Mouse (Mus musculus) intestine, embryonic 14.5 days (tissue): Measurements from ENCODE around the gene Zfp663. TPM values are rescaled to one million over a fixed set of nuclear protein-coding genes. Genes with fewer than 3 reads are reported as not detected.

Source experiments
- ATAC-seq: fragments of 200-750 bp; cut with Nextera tagmentation; replicated peaks from 2 replicates; pipeline ENCODE4 v1.8.0; 2017; ENCODE audit warnings: low read depth, moderate number of reproducible peaks, moderate TSS enrichment, moderate library complexity; ENCODE audit not compliant: low FRiP score, low TSS enrichment
- DNase-seq: peaks from one replicate; pipeline ENCODE4 v3.0.0-alpha.2; 2018; ENCODE audit warnings: low spot score
- H3K27ac ChIP-seq: fragments of 300-500 bp; sonication (generic); 2 replicates; pipeline ENCODE4 v1.5.1; 2014; ENCODE audit warnings: low read depth, mild to moderate bottlenecking, control low read depth
- H3K27me3 ChIP-seq: fragments of 300-500 bp; sonication (generic); replicated peaks from 2 replicates; pipeline ENCODE4 v1.6.1; 2014; ENCODE audit warnings: low read length, control low read depth; ENCODE audit not compliant: control insufficient read depth, insufficient read depth
- H3K36me3 ChIP-seq: fragments of 300-500 bp; sonication (generic); 2 replicates; pipeline ENCODE4 v1.6.1; 2014; ENCODE audit warnings: low read length, control low read depth; ENCODE audit not compliant: control insufficient read depth, insufficient read depth
- H3K4me1 ChIP-seq: fragments of 300-500 bp; sonication (generic); replicated peaks from 2 replicates; pipeline ENCODE4 v1.6.1; 2014; ENCODE audit warnings: low read length, control low read depth, mixed read lengths; ENCODE audit not compliant: control insufficient read depth, insufficient read depth
- H3K4me2 ChIP-seq: fragments of 300-500 bp; sonication (generic); 2 replicates; pipeline ENCODE4 v1.6.1; 2014; ENCODE audit warnings: low read length
- H3K4me3 ChIP-seq: fragments of 300-500 bp; sonication (generic); 2 replicates; pipeline ENCODE4 v1.5.1; 2014; ENCODE audit warnings: low read depth, low read length, control low read depth, mixed read lengths
- H3K9ac ChIP-seq: fragments of 300-500 bp; sonication (generic); 2 replicates; pipeline ENCODE4 v1.6.1; 2014; ENCODE audit warnings: mild to moderate bottlenecking, low read length
- H3K9me3 ChIP-seq: fragments of 300-500 bp; sonication (generic); 2 replicates; pipeline ENCODE4 v1.6.1; 2016; ENCODE audit warnings: low read length, control low read depth; ENCODE audit not compliant: control insufficient read depth
- WGBS: fragments of 180-500 bp; shearing (Covaris S2); extraction: QIAGEN DNeasy Blood & Tissue Kit; methylation state at CpG from one replicate; pipeline ENCODE4 v1.1.7; 2014; 5-methylcytosine and 5-hydroxymethylcytosine counted together
- polyA plus RNA-seq: library from polyadenylated mRNA; unstranded; fragments of >200 nt; fragmentation: Nextera tagmentation; extraction: Ambion mirVana; gene quantifications from 2 replicates; pipeline ENCODE4 v1.2.1, GENCODE M21; 2014

Zfp663 gene
- polyA plus RNA-seq, 1 experiment from 2014 or later = 0.72 TPM

DNA sequence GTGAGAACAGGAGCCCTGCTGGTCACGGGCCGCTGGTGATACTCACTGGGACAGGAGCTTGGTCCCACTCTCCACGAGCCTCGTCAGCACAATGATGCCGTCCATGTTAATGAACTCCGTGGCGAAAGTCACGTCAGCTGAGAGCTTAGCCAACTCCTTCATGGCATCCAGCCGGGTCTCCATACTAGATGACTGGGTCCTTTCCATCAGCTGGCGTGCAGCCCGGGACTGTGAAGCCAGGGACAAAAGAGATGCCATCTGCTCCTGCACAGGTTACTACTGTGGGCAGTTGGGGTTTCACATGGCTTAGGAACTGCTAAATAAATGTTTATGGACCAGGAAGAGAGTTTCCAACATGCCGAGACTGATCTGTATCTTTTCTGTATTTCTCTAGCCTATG is 57.0 kb downstream of the Zfp663 start:
- no peak overlapping the region for H3K4me2 ChIP-seq
- H3K4me1 ChIP-seq = peaks cover 4% of the 10 kb centered on the region; the same call in 1 of the 2 replicates
- H3K4me3 ChIP-seq = no peak overlapping the region
- no peaks in the 10 kb centered on the region for H3K27me3 ChIP-seq
- no peak overlapping the region for H3K9ac ChIP-seq
- H3K36me3 ChIP-seq = peaks cover 93% of the 10 kb centered on the region
- DNase-seq (no peak), ATAC-seq (no peak)
- 89% methylated on average over 12 of the region's 12 CpGs for WGBS
- H3K9me3 ChIP-seq = no peaks in the 10 kb centered on the region
- H3K27ac ChIP-seq = no peak overlapping the region

DNA sequence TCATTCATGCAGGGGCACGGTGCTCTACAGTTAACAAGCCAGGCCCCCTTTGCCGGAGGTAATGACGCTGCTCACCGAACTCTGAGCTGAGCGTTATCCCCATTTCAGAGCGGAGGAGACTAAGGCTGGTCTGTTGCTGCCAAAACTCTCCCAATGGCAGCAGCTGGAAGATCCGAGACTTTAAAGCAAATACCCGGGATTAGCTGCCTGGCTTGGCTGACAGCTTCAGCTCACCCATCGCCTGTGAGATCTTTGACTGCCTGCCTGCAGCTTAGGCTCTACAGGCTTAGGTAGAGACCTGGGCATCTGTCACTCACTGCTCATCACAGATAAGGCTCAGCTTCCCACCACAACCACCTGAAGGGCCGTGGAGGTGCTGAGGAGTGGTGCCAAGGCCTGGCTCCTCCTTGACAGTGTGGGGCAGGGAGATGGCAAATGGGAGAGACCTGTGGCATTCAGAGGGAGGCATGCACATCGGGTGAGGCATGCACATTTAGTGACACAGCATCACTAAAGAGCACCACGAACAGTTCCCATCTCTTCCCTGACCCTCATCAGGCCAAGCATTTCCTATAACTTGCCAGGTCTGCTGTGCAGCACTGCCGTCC is 57.6 kb downstream of the Zfp663 start:
- DNase-seq = no peak
- Histone ChIP-seq H3K4me2 (no peak overlapping the region), H3K27me3 (no peaks in the 10 kb centered on the region), H3K9ac (no peak overlapping the region), H3K36me3 (peaks cover 90% of the 10 kb centered on the region), H3K9me3 (no peaks in the 10 kb centered on the region), H3K27ac (no peak overlapping the region), H3K4me1 (no peaks in the 10 kb centered on the region), H3K4me3 (no peak overlapping the region)
- no peak for ATAC-seq
- 77% methylated on average over 13 of the region's 13 CpGs for WGBS

DNA sequence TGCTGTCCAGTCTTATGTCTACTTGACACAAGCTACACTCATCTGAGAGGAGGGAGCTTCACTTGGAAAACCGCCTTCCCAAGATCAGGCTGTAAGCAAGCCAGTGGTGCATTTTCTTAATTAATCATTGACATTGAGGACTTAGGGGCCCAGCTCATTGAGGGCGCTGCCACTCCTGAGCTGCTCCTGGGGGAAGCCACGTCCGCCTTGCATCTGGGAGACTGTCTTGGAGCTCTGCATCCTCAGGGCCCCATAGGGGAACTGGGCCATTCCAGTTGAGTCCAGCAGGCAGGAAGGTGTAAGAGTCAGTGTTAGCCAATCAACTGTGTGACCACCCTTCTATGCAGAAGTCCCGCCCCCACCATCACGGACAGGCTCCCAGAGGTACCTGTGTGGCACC is 60.7 kb downstream of the Zfp663 start:
- no peak overlapping the region for H3K27ac ChIP-seq
- H3K36me3 ChIP-seq = peaks cover 88% of the 10 kb centered on the region
- H3K4me2 ChIP-seq = no peak overlapping the region
- H3K4me3 ChIP-seq = no peak overlapping the region
- no peak overlapping the region for H3K9ac ChIP-seq
- DNase-seq = no peak
- no peaks in the 10 kb centered on the region for H3K4me1 ChIP-seq
- 80% methylated on average over 6 of the region's 6 CpGs for WGBS
- ATAC-seq = no peak; the same call in 1 of the 2 replicates
- no peaks in the 10 kb centered on the region for H3K27me3 ChIP-seq
- no peaks in the 10 kb centered on the region for H3K9me3 ChIP-seq

DNA sequence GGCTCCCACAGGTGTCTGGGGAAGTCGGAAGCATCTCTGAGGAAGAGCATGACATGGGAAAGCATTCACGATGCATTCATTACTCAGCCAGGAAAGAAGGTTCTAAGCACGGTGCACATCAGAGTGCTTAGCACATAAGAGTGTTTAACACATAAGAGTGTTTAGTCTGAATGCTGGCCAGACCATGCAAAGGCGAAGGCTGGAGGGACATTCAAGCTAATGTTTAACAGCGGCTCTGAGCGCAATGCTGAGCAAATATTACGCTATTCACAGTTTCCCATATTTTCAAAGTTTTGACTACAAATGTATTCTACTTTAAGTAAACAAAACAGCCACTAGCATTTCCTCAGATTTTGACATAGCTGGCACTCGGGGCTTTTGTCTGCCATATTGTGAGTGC is 63.1 kb downstream of the Zfp663 start:
- Histone ChIP-seq H3K9ac (no peak overlapping the region), H3K36me3 (peaks cover 84% of the 10 kb centered on the region), H3K4me3 (no peak overlapping the region), H3K27me3 (no peaks in the 10 kb centered on the region), H3K4me1 (no peaks in the 10 kb centered on the region), H3K4me2 (no peak overlapping the region), H3K27ac (no peak overlapping the region), H3K9me3 (no peaks in the 10 kb centered on the region)
- ATAC-seq (no peak), DNase-seq (no peak)
- WGBS = 79% methylated on average over 8 of the region's 8 CpGs

DNA sequence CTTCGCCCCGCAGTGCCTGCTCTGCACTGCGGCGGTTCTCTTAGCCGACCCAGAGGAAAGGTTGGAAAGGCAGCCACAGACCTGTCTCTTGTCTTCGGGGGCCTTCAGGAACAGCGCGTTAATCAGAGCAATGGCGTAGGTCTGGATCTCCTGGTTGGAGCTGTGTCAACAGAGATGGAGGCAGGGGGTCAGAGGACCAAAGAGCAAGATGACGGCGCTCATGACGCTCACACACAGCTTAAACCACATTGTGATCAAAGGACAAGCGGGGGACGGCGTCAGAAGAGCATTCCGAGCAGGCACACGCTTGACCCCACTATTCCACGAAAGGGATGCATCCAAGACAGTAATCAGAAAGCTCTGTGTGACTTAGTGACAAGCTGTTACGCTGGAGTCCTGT is 63.7 kb downstream of the Zfp663 start:
- no peak for ATAC-seq
- Histone ChIP-seq H3K4me3 (no peak overlapping the region), H3K9ac (no peak overlapping the region), H3K36me3 (peaks cover 80% of the 10 kb centered on the region), H3K4me2 (no peak overlapping the region), H3K27me3 (no peaks in the 10 kb centered on the region), H3K4me1 (no peaks in the 10 kb centered on the region), H3K27ac (no peak overlapping the region), H3K9me3 (no peaks in the 10 kb centered on the region)
- DNase-seq = no peak
- WGBS = 89% methylated on average over 19 of the region's 19 CpGs

DNA sequence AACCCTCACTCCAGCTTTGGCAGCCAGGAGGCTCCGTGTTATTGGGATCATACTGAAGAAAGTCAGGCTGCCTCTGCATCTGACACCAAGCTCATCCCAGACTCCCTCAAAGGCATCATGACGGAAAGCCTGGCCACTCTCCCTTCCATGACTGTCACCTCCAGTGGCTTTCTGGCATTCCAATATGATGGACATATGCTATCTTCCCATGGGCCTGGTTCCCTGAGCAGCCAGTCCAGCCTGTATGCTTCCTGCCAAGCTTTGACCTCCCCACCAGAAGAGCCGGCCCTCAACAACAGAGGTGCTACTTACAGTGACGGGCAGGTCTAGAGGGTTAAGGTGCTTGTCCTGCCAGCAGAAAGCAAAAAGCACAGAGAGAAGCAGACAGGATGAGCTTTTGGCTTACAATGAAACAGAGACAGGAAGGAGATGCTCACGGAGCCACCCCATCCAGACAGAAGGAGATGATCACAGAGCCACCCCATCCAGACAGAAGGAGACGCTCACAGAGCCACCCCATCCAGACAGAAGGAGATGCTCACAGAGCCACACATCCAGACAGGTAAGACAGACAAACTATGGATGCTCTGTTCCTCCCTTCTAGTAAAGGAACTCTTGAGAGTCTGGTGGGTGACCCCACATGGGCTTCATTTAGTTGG is 65.0 kb downstream of the Zfp663 start:
- ATAC-seq (no peak), DNase-seq (no peak)
- no peak overlapping the region for H3K9ac ChIP-seq
- WGBS = 91% methylated on average over 6 of the region's 6 CpGs
- no peak overlapping the region for H3K4me2 ChIP-seq
- no peaks in the 10 kb centered on the region for H3K4me1 ChIP-seq
- H3K4me3 ChIP-seq = no peak overlapping the region
- H3K27ac ChIP-seq = no peak overlapping the region
- H3K27me3 ChIP-seq = no peaks in the 10 kb centered on the region
- no peaks in the 10 kb centered on the region for H3K9me3 ChIP-seq
- H3K36me3 ChIP-seq = peaks cover 75% of the 10 kb centered on the region

DNA sequence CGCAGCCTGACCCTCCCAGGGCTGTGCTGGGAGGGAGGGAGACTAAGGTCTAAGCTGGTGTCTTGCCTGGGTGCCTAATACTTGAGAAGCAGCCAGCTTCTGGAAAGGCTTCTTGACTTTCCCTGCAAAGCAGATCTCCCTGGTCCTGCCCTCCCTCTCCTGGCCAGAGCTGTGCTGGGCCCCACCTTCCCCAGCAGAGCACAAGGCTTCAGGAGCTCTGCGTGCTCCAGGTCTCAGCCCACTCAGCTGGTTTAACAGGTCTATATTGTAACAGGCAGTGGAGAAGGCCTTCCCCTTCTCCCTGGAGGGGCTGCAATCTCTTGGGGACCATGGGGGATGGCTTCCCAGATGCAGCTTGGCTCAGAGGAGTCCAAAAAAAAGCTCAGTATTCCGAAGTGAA is 67.1 kb downstream of the Zfp663 start:
- Histone ChIP-seq H3K9me3 (no peaks in the 10 kb centered on the region), H3K9ac (no peak overlapping the region), H3K4me3 (no peak overlapping the region), H3K4me2 (no peak overlapping the region), H3K27me3 (no peaks in the 10 kb centered on the region), H3K27ac (no peak overlapping the region), H3K36me3 (peaks cover 81% of the 10 kb centered on the region), H3K4me1 (no peaks in the 10 kb centered on the region)
- DNase-seq (no peak), ATAC-seq (no peak)
- 53% methylated on average over 3 of the region's 3 CpGs for WGBS
